Mouse (Mus musculus) cerebellum, postnatal 10 days (tissue): ENCODE data around the gene Ralbp1.

Experiments used
- DNase-seq, 2 experiments: peaks; one replicate each; pipeline ENCODE4 v3.0.0; 2021; ENCODE audit warnings: mixed read lengths in 2 of 2

Gene Ralbp1

DNA sequence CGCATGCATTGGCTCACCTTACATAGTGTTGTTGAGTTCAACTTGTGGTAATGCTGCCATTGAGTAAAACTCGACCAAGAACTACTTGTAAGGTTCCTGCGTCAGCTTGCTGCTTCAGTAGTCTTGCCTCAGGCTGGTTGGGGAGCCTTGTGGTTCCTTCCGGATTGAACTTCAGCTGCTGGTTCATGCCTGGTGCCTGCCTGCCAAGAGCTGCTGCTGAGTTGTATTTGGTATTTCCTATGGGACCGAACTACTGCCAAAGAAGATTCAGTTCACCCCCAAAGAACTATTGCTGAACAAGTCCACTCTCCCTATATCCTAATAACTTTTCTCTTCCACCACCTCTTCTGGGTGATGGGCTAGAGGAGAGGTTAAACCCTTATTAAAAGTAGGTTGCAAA is 3.9 kb upstream of the Ralbp1 start:
- no peak for DNase-seq

DNA sequence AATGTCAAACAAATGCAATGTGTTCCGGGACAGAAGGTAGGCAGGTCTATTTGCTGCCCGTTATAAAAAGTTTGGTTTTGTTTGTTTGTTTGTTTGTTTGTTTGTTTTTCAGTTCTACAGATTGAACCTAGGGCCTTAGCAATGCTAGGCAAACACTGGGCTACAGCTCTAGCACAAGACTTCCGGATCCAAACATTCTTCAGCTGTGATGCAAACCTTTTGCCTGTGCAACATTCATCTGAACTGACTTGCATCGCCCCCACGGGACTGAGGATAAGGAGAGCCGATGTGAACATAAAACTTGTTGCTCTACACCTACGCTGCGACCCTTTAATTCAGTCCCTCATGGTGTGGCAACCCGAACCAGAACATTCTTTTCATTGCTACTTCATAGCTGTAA is 973 bp upstream of the Ralbp1 start:
- DNase-seq, result peak; percentile 23 to 33

DNA sequence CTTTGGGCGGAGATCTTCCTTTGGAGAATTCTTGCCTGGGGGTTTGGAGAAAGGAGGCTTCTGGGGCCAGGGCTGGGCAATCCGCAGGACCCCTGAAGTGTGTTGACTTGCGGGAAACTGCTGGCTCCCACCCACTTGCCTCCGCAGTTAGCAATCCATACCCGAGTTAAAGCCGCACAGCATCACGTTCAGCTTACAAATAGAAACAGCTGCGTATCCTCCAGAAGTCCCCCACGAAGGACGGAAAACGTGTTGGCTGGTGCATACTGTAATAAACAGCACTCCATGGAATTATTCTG is 251 bp downstream of the Ralbp1 start:
- DNase-seq, result no peak

DNA sequence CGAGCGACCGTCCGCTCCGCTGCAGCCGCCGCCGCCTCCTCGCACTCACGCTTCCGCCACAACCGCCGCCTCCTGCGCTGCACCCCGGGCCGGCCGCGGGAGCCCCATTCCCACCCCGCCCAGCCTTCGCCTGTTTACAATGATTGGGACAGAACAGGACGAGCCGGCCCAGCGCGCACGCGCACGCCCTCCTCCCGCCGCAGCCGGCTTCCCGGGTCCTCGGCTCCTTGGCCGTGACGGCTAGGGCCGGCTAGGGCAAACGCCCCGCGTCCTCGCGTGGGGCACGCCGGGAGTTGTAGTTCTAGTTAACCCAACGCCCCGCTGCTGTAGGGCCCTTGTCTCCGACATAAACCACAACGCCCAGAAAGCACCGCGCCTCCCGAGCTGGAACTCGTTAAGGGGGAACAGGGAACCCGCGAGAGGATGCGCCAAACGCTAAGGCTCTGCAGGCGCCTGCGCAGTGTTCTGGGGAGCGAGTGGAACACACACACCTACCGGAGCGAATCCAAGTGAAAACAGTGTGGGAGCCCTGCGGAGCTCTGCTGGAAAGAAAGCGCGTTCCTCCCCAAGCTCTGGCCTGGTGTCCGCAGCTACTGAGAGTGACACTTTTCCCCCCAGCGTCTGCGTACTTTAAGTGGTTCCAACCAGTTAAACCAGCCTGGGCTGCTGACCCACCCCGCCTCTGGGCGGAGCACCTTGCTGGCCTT is 754 bp downstream of the Ralbp1 start:
- peak; percentile 99 to 100 for DNase-seq

DNA sequence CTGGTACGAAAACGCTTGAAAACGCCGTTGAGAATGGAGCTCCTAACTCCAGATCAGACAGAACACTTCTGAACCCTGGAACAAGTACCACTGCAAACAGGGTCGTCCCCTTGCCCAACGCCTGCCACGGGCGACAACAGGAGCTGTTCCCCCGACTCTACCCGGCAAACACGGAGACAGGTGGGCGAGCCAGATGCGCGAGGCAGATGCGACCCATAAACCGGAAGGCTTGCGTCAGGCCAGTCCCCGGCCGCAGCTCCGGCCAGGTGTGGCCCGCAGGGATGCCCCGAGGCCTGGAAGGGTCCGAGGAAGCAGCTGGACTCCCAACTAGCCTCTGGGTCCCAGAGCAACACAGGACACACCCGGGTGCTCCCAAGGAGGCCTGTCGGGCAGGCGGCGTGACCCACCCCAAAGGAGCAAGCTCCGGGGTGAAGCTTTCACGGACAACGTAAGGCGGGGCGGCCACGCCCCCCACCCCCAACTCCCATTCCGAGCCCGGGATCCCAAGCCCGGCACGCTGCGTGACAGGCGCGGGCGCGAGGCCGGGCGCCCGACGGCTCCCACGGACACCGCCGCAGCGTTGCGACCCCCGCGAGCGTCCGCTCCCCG is 1.4 kb downstream of the Ralbp1 start:
- DNase-seq, result peak; percentile 71 to 74

DNA sequence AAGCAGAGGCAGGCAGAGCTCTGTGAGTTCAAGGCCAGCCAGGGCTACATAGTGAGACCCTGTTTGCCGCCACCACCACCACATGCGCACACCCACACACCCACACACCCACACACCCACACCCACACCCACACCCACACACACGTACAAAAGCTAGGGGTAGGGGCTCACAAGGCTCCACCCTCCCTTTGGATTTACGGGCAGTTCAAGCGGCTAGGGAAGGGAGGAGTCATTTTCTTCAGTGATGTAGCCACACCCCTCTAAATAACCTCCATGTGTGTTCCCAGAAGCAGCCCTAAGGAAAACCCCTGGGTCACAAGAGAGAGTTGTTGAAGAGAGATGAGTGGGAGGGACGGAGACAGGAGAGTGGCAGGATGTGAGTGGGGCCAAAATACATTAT is 8.6 kb downstream of the Ralbp1 start:
- no peak for DNase-seq

DNA sequence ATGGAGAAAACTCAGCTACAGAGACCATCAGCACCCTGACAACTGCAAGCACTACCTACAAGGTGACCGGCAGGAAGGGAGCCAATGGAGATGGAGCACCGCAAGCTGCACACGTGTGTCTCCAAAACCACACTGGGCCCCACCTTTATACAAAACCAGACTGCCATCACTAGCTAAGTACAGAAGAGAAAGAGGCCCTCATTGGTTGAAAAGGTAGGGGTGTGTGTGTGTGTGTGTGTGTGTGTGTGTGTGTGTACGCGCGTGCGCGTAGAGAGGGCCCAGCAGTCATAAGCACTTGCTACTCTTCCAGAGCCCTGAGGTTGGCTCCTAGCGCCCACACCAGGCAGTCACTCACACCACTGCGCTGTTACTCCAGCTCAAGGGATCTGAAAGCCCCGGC is 11.8 kb downstream of the Ralbp1 start:
- DNase-seq, result no peak

DNA sequence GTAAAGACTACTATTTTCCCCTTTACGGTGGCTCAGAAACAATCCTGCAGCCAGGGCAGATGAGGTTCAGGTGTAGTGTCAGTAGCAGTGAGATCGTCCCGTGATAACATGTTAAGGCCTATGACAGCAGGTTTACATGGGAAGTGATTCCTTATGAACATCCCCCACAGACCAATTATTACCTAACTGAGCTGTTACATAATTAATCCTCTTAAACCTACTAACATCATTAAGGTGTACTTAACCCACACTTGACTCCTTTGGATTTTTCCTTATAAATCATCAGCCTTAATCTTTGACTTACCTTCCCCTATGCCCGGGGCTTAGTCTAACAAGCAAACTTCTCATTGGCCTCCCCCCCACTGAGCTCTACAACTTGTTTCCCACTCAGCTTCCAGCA is 12.4 kb downstream of the Ralbp1 start:
- DNase-seq, result no peak

DNA sequence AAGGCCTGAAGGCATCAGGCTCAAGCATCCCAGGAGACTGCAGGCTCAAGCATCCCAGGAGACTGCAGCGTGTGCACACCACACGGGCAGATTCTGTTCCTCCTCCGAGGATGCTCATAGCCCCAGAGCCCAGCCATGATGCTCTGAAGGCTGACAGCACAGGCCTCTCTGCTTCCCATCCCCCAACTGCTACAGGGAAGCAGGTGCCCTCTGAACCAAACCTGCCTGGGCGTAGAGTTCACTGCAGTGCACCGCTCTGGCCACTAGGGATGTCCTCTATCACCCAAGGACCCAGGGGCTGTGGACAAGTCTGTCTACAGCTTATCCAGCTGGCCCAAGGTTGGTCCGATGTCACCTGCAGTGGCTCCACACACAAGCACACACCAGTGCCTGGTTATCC is 12.9 kb downstream of the Ralbp1 start:
- DNase-seq, result peak; percentile 67 to 73

DNA sequence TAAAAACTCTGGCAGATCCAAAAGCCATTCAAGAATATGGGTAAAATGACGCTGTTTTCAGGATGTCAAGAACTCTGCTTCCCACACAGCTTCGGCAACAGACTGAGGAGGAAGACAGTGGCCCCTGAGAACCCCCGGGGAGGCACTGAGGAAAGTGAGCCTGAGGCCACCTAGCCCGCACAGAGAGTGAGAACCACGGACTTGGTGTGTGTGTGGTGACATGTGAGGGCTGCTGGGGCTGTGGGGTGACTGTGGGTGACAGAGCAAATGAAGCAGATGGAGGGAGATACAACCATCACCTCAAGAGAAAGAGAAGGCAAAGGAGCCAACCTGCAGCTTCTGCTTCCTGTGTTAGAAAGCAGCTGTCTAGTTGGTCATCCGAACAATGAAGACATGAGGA is 13.5 kb downstream of the Ralbp1 start:
- DNase-seq, result no peak

DNA sequence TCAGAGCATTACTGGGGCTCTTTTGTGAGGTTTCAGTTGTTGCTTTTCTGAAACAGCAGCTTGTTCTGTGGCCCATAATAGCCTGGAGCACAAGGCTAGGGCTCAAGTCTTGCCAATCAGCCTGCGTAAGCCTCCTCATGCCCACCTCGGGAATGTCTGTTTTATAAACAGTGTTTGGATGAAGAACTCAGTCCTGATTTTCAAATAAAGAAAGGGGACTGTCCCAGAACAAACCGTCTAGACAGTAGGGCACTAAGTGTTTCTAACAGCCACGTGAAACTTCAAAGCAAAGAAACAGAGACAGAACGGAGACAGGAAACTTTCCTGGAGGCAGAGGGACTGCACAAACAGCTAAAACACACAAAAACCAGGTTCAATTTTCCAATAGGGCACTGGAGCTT is 14.0 kb downstream of the Ralbp1 start:
- DNase-seq, result no peak

DNA sequence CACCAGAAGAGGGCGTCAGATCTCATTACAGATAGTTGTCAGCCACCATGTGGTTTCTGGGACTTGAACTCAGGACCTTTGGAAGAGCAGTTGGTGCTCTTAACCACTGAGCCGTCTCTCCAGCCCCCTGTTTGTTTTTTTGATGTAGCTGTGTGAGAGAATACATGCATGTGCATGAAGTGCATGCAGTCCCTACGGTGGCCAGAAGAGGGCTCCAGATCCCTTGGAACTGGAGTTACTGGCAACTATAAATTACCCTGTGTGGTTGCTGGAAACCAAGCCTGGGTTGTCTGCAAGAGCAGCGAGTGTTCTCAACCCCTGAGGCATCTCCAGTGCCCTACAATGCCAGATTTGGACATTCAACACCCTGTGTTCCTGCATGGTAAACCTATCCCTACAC is 15.5 kb downstream of the Ralbp1 start:
- peak; percentile 88 to 93 for DNase-seq

DNA sequence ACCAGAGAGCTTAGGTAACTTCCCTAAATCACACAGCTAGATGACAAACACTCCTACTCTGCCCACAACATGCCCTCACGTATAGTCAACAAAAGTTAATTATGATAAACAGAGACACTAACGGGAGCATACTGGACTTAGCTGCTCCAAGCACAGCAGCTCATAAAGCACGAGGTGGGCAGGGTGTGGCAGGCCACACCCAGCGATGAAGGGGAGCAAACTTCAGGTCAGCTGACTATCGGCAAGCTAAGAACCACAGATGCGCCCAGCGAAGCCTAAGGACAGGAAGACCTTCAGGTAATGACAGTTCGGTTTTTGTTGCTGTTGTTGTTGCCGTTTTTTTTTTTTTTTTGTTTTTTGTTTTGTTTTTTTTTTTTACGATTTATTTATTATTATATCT is 15.9 kb downstream of the Ralbp1 start:
- DNase-seq, result no peak

DNA sequence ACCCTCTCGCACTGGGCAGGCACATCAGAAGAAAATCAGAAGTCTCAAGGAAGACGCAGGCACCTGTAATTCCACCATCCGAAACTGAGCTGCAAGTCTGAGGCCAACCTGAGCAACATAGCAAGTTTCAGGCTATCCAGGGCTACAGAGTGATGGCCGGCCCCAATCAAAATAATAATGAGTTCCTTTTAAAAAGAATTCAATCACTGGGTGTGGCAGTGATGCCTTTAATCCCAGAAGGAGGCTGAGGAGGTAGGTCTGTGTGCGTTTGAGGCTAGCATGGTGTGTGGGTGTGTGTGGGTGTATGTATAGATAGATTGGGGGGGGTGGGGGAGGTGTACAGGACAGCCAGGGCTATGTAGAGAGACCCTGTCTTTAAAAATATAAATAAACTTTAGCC is 17.6 kb downstream of the Ralbp1 start:
- no peak for DNase-seq

DNA sequence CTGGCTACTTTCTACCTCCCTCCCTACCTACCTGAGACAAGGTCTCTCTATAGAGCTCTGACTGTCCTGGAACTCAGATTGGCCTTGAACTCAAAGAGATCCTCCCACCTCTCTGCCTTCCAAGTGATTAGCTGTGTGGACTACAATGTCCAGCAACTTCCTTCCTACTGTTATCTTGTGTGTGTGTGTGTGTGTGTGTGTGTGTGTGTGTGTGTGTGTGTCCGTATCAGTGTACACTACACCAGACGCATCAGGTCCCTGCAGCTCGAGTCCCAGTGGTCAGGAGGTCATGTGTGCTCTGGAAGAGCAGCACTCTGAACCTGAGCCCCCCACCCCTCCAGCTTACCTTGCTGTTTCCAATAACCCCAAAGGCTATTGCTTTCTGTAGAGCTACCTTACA is 19.4 kb downstream of the Ralbp1 start:
- no peak for DNase-seq

DNA sequence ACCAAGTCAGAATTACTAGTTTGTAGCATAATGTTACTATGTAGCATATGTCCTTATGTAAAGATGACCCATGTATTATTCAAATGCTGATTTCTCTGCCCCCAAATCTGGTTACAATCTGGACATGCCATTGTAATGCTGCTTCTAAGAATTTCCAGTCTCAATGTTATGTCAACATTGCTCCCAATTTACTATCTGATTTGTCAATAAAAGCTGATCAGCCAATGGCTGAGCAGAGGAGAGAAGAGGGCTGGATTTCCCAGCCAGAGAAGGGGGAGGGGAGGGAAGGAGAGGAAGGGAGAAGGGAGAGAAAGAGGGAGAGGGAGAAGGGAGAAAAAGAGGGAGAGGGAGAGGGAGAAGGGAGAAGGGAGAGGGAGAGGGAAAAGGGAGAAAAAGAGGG is 20.3 kb downstream of the Ralbp1 start:
- no peak for DNase-seq

DNA sequence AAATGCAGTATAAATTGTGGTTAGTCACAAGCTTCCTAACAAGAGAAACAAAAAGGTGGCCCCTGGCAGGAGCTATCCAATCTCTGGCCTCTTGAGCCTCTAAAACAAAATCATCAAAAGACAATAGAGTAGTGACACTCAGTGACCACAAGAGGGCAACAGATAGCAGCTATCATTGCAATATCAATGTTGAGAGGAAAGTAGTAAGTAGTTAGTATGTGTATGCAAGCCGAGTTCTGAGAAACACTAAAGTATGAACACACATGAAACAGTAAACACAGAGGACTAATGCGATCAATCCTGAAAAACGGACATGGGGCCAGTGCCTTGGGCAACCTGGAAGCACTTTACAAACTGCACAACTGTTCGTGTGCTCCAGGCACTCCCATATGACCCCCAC is 20.9 kb downstream of the Ralbp1 start:
- peak; percentile 56 to 73 for DNase-seq

DNA sequence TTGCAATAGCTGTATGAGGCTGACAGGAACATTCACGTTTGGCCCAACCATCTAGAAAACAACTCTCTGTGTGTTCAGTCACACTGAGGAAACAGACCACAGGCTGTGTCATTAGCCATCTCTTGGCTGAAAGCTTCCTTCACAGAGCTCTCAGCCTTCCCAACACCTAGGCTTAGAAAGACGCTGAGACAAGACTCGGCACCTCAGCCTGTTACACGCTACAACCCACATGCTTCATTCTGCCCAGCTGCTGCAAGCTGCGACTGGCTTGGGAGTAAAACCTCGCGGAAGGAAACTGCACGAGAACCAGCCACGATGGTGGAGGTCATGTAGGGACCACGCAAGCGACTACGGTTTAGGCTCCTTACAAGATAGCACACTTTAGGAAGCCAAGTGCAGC is 21.8 kb downstream of the Ralbp1 start:
- DNase-seq, result no peak

DNA sequence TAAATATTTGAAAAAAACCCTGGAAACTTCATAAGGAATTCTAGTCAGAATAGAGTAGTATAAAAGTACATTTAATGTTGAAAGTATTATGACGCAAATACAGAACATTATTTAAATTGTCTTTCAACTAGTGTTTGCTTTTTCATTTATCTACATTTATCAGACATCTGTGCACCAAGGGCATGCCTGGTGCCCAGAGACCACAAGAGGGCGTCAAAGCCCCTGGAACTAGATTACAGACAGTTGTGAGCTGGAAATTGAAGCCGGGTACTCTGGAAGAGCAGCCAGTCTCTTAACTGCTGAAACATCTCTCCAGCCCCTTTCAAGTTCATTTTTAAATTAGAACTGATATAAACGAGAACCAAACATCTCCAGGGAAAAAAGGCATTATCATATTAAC is 23.0 kb downstream of the Ralbp1 start:
- peak; percentile 60 for DNase-seq

DNA sequence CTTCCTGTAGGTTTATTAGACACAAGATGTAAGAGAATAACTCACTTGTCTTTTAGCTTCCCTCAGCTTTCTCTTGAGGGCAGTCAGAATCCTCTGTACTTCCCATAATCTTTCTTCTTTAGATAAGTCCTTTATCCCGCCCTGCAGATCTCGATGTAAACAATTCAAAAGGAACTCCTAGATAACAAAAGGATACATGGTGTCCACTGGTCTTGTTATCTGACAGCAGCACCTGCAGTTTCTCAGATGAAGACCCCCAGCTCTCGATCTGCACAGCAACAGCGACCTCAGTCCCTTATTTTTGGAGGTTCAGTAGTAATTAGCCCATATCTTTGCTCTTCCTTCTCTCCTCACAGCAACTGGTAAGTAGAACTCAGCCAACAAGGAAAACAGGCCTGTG is 28.0 kb downstream of the Ralbp1 start:
- no peak for DNase-seq

DNA sequence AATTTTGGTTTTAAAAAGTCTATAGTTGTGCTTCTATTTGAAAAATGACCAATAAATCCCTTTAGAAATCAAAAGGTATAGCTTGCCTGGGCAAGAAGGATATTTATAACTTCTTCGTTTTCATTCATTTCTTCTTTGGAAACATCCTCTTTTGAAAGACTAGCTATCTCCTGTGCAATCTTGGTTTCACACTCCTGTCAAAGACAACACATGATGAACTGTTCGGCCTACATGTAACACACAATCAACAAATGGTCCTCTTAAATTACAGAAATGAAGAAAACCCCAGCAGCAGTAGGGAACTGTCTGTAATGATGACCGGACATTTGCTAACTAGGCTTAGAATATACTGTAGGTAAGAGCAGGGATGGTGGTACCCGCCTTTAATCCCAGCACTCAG is 31.6 kb downstream of the Ralbp1 start:
- no peak for DNase-seq

DNA sequence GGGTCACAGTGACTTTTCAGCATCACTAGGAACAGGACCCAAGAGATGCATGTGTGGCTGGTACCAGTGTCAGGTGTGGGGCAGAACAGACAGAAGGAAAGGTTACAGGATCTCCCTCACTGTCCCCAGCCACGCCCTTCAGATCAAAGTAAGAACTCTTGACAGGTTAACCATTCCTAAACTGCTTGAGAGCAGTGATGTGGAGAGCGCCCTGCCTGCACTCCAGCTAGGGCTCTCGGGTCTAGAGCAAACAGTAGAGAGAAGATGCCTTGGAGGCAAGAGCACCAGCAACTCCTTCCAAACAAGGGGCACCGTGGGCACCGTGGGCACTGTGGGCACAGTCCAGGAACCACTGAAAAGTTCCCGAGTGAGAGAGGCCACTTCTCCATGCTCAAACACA is 32.3 kb downstream of the Ralbp1 start:
- DNase-seq, result no peak

DNA sequence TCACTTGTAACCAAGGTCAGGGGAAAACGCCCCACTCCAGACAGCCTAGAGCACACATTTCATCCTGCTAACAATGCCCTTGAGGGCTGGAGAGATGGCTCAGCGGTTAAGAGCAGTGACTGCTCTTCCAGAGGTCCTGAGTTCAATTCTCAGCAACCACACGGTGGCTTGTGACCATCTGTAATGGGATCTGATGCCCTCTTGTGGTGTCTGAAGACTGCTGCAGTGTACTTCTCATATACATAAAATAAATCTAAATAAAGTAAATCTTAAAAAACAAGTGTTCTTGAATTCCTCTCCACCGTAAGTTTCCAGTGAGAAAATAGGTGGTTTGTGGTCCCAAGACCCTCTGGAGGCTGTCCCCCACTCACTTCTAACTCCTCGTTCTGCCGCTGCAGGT is 33.8 kb downstream of the Ralbp1 start:
- no peak for DNase-seq

DNA sequence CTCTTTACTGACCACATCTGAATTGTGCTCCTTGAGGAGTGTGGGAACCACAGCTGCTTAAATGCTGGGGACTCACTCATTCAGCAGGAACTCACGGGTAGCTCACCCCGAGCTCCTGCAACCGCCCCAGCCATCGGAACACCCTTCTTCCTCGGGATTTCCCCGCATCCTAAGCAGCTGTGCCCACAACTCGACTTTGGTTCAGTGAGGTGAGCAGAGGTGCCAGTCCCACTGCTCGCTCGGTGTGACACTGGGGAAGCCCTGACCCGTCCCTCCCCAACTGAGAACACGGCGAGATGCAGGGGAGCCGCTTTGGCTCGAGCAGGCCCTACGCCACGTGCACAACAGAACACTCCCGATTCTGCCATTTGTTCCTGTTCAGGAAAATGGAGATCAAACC is 35.1 kb downstream of the Ralbp1 start:
- no peak for DNase-seq

DNA sequence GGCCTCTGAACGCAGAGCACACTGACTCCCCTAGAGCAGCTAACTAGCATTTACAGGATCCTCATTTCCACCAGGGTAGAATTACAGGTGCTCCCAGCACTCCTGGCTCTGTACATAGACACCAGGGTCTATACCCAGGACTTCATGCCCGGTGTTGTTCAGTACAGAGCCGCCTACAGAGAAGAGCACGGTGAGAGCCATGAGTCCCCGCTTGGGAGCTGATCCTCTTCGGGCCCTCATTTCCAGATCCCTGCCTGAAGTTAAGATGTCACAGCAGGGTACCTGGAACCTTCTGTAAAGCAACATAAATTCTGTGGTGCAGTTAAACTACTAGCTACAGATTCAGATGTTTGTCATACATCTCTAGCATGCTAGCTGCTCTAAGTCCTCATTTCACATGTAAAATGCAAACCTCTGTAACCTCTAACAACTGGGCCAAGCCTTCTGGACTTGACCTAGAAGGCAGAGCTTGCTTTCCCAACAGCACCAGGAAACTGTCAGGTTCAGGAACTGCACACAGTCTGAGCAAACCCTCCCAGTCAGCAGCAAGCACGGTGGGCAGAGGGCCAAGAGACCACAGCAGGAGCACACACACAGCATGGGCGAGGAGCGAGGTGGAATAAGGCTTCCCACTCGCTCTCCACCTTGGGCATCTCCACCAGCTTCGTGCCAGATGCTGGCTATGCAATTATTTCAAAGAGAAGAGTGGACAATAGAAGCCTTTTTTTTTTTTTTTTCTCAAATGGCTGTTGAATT is 37.7 kb downstream of the Ralbp1 start:
- peak; percentile 81 to 87 for DNase-seq
